Mouse (Mus musculus): Measurements from ENCODE around the gene Dnah11.

Gene Dnah11

GRCm38 (mm10) chr12:118094946-118095345 is 103.9 kb downstream of the Dnah11 start:
- in situ Hi-C loops (cut with MboI, MseI), result no loop called here

- in situ Hi-C loops (cut with MboI, MseI), result no loop called here
Measured at GRCm38 (mm10) chr12:118085291-118085690, 113.6 kb downstream of the Dnah11 start.

GRCm38 (mm10) chr12:118084806-118085205 is 114.0 kb downstream of the Dnah11 start:
- in situ Hi-C loops (cut with MboI, MseI), result no loop called here

GRCm38 (mm10) chr12:118084134-118084533 is 114.7 kb downstream of the Dnah11 start:
- in situ Hi-C loops (cut with MboI, MseI), result no loop called here

- in situ Hi-C loops (cut with MboI, MseI), result no loop called here
Measured at GRCm38 (mm10) chr12:118080441-118080840, 118.4 kb downstream of the Dnah11 start.

- in situ Hi-C loops (cut with MboI, MseI), result no loop called here
Measured at GRCm38 (mm10) chr12:118078434-118078989, 120.3 kb downstream of the Dnah11 start.

GRCm38 (mm10) chr12:118076802-118077201 is 122.0 kb downstream of the Dnah11 start:
- in situ Hi-C loops (cut with MboI, MseI), result no loop called here

GRCm38 (mm10) chr12:118072181-118072872 is 126.5 kb downstream of the Dnah11 start:
- in situ Hi-C loops (cut with MboI, MseI), result no loop called here

GRCm38 (mm10) chr12:118071667-118072066 is 127.2 kb downstream of the Dnah11 start:
- in situ Hi-C loops (cut with MboI, MseI), result no loop called here

GRCm38 (mm10) chr12:118068785-118069184 is 130.1 kb downstream of the Dnah11 start:
- in situ Hi-C loops (cut with MboI, MseI), result no loop called here

GRCm38 (mm10) chr12:118062343-118062742 is 136.5 kb downstream of the Dnah11 start:
- in situ Hi-C loops (cut with MboI, MseI), result no loop called here

- in situ Hi-C loops (cut with MboI, MseI), result no loop called here
Measured at GRCm38 (mm10) chr12:118056876-118057275, 142.0 kb downstream of the Dnah11 start.

GRCm38 (mm10) chr12:118045381-118045780 is 153.5 kb downstream of the Dnah11 start:
- in situ Hi-C loops (cut with MboI, MseI), result no loop called here

GRCm38 (mm10) chr12:118043130-118043647 is 155.7 kb downstream of the Dnah11 start:
- in situ Hi-C loops (cut with MboI, MseI), result no loop called here

GRCm38 (mm10) chr12:118042196-118042595 is 156.6 kb downstream of the Dnah11 start:
- in situ Hi-C loops (cut with MboI, MseI), result no loop called here

GRCm38 (mm10) chr12:118034990-118035389 is 163.9 kb downstream of the Dnah11 start:
- in situ Hi-C loops (cut with MboI, MseI), result no loop called here

- in situ Hi-C loops (cut with MboI, MseI), result no loop called here
Measured at GRCm38 (mm10) chr12:118025771-118026170, 173.1 kb downstream of the Dnah11 start.

GRCm38 (mm10) chr12:118018936-118019335 is 179.9 kb downstream of the Dnah11 start:
- in situ Hi-C loops (cut with MboI, MseI), result no loop called here

GRCm38 (mm10) chr12:118013872-118014271 is 185.0 kb downstream of the Dnah11 start:
- in situ Hi-C loops (cut with MboI, MseI), result no loop called here

GRCm38 (mm10) chr12:118011921-118012320 is 186.9 kb downstream of the Dnah11 start:
- in situ Hi-C loops (cut with MboI, MseI), result no loop called here

GRCm38 (mm10) chr12:117994938-117995337 is 203.9 kb downstream of the Dnah11 start:
- in situ Hi-C loops (cut with MboI, MseI), result loop anchor here (5.0 to 10.0 kb wide), 4 partner anchors 200 to 847 kb away; partner anchors contain the start of genes Dnah11 and Sp4

- in situ Hi-C loops (cut with MboI, MseI), result loop anchor here (5.0 to 10.0 kb wide), 3 partner anchors 201 to 849 kb away; partner anchors contain the start of genes Dnah11 and Sp4
Measured at GRCm38 (mm10) chr12:117993499-117993898, 205.3 kb downstream of the Dnah11 start.
